Mouse (Mus musculus): ENCODE data around the gene Pex13.

The Pex13 gene

DNA sequence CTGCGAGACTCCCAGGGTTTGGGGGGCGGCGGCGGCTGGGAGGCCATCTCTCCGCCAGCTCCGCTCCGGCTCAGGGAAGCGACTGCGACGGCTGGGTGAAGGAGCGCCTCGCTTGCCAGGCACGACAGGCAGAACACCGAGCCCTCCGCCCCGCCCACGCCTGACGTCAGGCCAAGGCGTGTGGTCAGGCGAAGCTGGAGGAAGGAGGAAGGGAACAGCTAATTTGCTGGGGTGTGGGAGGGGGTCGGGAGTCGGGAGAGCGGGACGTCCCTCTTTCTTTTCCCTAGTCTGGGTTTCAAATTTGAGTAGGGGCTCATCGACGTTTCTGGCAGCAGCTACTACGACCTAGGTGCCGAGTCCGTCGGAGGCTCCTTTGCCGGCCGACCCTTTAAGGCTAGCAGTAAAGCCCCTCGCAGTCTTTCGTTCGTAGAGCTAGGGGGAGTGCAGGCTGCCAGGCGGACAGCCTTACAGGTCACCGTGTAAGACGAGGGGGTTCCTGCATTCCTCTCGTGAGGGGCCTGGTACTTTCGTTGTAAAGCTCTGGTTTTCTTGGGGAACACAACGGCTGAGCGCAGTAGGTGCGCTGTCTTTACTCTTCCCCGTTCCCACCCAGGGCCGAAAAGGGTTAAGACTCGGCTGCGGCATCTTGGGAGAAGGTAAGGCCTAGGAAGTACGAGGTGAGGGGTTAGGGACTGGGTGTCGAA, at the start of gene Pex13:
Gene Pex13 (minus strand): TSS at position 162 of the 704 bp plus-strand sequence.
- DNase-seq = peak; percentile 85

- no peak for DNase-seq
Observed at GRCm38 (mm10) chr11:23712299-23712698, 46.5 kb upstream of the Pex13 start.

GRCm38 (mm10) chr11:23704604-23705294, 39.0 kb upstream of the Pex13 start:
- no peak for DNase-seq

- no peak for DNase-seq
Observed at GRCm38 (mm10) chr11:23701831-23702230, 36.1 kb upstream of the Pex13 start.

- no peak for DNase-seq
Observed at GRCm38 (mm10) chr11:23699414-23700095, 33.8 kb upstream of the Pex13 start.

- DNase-seq = no peak
Observed at GRCm38 (mm10) chr11:23698526-23698925, 32.8 kb upstream of the Pex13 start.

DNA sequence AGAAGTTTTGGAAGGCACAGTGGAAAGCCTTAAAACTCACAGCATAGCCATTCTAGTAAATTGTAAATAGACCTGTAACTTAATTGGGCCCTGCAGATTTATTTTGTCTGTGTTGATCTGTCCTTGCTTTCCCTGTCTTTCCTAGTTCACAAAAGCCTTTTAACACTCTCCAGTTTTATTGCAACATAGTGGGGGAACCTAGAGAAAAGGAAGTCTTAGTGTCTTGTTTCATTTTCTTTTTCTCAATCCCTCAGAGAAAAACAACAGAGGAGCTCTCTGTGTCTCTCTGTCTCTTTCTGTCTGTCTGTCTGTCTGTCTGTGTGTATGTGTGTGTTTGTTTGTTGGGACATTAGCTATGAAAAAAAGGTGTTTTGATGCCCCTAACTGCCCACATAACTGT, 30.1 kb upstream of the Pex13 start:
- no peak for DNase-seq

DNA sequence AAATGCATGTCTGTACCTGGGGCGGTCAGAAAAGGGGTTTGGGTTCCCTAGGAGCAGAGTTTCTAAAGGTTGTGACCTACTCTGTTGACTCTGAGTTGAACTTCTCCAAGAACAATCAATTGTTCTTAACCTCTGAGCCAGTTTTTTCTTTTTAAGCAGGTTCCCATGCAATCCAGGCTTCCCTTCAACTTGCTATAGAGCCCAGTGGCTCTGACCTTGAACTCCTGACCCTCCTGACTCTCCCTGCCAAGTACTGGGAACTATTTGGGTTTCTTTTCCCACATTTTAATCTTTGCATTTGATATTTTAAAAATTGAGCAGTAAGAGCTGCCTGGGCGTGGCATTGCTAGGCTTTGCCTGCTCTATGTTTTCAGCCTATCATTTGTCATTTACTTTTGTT, 27.5 kb upstream of the Pex13 start:
- no peak for DNase-seq

DNA sequence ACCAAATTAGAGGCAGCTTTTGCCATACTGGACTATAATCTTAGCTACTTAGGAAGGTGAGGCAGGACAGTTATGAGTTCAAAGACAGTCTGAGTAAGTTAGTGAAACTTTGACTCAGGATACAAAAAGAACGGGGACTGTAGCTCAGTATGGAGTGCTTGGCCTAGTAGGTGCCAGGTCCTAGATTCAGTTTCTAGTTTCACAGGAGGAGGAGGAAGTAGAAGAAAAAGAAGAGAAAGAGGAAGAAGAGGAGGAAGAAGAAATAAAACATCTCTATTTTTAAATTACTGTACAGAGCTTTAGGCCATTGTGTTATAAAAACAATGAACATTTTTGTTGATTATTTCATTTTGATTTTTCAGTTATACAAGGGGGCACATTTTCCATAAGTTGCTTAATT, 22.3 kb upstream of the Pex13 start:
- DNase-seq = no peak

- DNase-seq = no peak
Observed at GRCm38 (mm10) chr11:23686671-23687070, 20.9 kb upstream of the Pex13 start.

- DNase-seq = no peak
Observed at GRCm38 (mm10) chr11:23682561-23682960, 16.8 kb upstream of the Pex13 start.

GRCm38 (mm10) chr11:23680435-23680950, 14.7 kb upstream of the Pex13 start:
- no peak for DNase-seq

DNA sequence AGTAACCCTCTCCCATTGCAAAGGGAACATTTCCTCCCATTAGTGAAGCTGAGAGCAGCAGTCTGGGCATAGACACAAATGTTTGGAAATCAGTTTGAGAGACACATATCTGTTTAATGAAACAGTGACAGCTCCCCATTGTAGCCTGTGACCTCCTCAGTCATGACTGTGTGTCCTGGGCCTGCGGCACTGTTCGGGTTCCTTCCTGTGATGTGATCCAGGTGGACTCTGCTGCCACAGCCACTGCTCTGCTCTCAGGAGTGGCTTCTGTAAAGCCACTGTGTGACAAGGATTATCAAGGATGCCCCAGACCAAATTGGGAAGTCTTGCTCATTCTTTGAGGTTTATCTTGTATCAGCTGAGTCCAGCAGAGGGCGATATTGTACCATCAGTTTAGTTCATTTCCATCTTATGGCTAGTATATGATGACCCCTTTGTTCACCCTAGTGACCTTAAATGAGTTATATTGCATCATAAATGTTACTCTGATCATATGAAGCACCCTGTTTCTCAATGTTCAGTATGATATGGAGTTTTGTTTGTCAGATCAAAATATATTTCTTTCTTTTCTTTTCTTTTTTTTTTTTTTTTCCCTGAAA, 13.4 kb upstream of the Pex13 start:
- DNase-seq = peak; percentile 63

- no peak for DNase-seq
Observed at GRCm38 (mm10) chr11:23676100-23676499, 10.3 kb upstream of the Pex13 start.

DNA sequence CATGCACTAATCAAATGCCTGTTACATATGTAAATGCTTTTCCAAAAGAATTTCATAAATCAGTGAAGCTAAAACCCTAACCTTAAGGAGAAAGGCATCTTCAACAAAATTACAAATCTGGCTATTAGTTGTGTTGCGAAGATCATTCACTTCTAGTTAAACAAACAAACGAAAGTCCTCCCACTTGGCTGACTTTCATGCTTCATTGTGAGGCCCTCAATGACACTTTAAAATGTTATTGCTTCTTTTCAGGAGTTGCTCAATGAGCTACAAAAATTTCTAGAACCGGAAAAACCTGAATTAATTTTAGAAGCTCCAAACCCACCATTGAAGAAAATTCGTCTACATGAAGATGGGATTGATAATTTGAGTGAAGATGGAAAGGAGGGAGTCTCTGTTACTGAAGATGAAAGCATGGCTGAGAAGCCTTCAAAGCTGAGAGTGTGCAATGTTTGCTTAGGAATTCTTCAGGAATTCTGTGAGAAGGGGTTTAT, 6.5 kb upstream of the Pex13 start:
- DNase-seq = no peak

DNA sequence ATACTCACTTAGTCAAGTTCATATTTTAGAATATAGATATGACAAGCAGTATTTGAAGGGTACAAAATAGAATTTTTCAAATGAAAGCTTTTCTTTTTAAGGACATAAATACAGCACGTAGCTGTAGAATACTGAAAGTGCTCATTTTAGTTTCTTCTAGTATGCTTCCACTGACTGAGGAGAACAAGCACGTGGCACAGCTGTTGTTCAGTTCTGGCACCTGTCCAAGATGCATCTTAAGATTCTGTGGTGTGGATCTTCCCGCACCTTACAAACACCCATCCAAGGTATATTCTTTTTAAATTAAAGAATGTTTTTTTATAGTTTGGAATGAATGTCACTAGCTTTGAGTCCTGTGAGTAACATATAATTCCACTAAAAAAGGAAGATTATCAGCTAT, 1.4 kb upstream of the Pex13 start:
- no peak for DNase-seq

- DNase-seq = no peak
Observed at GRCm38 (mm10) chr11:23666526-23666925, 767 bp upstream of the Pex13 start.

GRCm38 (mm10) chr11:23665311-23665786, 410 bp downstream of the Pex13 start, which contains the start of gene Pus10:
Gene Pus10 (plus strand): TSS chr11:23665674.
- DNase-seq = no peak

DNA sequence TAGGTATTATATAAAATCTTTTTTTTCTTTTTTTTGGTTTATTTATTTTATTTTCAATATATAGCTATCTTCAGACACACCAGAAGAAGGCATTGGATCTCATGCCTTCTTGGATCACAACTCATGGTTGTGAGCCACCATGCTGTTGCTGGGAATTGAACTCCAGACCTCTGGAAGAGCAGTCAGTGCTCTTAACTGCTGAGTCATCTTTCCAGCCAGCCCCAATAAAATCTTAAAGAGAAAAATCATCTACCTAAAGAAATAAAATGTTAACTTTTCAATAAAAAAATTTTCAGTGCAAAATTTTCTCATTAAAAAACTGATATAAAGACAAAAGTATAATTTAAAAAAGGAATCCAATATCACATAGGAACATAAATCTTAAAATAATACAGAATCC, 1.5 kb downstream of the Pex13 start:
- DNase-seq = no peak

DNA sequence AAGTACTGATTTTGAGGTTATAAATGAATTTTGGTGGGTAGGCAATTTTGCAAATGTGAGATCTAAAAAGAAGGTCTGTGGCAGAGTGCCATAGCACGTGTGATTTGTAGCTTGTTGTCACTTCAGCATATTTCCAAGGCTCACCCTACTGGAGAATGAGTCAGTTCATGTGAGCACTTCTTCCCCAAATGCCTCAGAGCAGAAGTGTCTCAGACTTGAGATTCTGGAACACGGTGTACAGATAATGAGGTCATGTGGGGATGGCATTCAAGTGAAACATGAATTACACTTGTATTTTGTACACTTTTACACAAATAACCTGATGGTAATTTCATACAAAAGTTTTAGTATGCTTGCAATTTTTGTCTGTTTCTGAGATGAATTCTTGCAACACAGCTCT, 8.0 kb downstream of the Pex13 start:
- no peak for DNase-seq

- DNase-seq = no peak
Observed at GRCm38 (mm10) chr11:23653666-23654065, 12.1 kb downstream of the Pex13 start.

- no peak for DNase-seq
Observed at GRCm38 (mm10) chr11:23647835-23648234, 17.9 kb downstream of the Pex13 start.

GRCm38 (mm10) chr11:23647431-23647830, 18.3 kb downstream of the Pex13 start:
- DNase-seq = no peak
